Mouse (Mus musculus) lung, postnatal 14 days (tissue): ENCODE data around the gene Arhgap6.
"Not testable (repeated sequence)": the region's sequence is repeated elsewhere in the genome, so short reads cannot be mapped to it uniquely, and the experiment has no call there.

ENCODE experiments used
- DNase-seq: peaks from one replicate; pipeline ENCODE4 v3.0.0; 2021

Arhgap6 gene

DNA sequence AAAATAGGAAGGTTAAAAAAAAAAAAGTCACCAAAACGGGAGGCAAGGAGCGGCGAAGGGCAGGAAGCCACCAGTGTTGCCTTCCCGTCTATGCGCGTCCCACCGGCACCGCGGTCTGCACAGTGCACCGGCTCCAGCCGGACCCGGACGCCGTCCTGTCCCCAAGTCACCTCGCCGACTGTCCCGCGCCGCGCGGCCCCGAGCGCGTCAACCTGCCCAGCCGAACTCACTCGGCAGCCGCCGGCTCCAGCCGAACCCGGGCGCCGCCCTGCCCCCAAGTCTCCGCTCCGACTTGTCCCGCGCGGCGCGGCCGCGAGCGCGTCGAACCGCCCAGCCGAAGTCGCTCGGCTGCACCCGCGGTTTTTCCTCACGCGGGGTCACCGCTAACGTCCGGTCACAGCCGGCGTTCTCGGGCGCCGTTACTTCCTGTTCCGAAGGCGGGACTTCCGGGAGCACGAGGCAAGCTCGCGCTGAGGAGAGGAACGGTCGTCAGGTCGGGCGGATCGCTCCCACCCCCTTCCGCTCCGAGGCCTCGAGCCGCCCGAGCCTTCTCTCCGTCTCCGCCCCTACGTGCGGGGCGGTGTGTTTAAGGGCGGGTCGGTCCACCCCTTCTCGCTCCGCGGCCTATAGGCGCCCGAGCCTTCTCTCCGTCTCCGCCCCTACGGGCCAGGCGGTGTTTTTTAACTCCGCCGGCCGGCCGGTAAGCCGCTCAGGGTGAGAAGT lies 525.2 kb downstream of the Arhgap6 start, which contains the start of gene Hccs:
TSS of gene Hccs (minus strand) at position 428 of the 723 bp plus-strand sequence.
- DNase-seq = peak; percentile 86

DNA sequence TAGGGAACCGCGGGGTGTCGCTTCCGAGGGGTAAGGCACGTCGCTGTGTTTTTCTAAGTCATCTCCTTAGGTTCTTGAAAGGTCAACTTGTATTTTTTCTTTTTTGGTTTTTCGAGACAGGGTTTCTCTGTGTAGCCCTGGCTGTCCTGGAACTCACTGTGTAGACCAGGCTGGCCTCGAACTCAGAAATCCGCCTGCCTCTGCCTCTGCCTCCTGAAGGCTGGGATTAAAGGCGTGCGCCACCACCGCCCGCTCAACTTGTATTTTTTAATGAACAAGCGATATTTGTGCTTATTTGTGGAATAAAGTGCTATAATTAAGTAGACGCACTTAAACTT lies 525.7 kb downstream of the Arhgap6 start:
- not testable (repeated sequence) for DNase-seq

DNA sequence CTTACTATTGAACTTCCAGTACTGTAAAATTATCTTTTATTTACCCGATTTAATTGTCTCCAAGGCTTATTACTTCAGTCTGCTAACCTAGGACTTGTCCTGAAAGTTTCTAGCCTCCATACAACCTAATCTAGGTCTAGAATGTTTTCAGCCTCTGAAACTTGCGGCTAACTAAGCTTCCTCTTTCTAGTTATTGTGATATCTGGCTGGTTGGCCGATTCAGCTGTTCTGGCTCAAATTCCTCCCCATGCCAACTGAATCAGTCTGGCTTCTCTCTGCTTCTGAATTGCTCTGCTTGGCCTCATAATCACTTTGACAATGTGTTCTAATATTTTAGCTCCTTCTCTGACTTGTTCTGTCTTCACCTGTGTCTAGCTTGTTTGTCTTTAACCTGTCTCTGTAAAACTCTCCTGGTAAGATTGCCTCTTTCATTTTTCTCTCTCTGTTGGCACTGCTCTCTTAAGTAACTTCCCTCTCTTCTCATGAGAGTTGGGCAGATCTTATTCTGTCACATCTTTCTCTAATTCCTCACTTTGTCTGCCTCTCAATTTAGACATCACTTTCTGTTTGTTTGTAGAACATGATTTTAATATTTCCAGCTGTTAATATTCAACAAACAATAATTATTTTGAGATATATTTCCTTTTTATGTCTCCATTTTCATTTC lies 531.2 kb downstream of the Arhgap6 start:
- no peak for DNase-seq

DNA sequence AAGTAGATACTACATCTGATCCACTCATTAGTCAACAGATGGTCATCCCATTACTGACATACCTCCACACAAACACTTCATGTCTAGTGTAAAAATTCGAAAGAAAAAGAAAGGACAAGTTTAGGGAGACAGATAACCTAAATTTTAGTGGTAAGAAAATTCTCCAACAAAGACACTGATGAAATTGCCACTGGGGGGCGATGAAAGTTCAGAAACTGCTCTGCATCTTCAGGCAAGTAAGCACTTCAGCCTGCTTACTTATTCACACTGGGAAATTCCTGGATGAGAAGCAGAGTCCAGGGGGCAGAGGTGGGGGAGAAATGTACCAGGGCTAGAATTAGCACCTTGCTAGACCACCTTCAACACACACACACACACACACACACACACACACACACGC lies 537.4 kb downstream of the Arhgap6 start:
- DNase-seq = peak; percentile 41

DNA sequence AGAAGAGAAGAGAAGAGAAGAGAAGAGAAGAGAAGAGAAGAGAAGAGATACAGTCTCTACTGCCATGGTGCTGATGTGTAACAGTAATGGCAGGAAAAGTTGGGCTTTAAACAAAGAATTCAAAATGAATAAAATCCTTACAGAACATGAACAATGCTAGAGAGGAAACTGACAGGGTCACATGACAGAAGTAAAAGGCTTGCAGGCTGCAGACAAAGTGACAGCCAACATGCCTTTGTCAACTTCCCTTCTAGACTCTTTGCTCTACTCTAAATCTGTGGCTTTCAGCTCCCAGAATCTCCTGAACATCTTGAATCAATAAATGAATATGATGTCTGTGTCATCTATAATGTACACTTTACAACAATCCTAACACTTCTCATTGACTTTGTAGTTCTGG lies 542.7 kb downstream of the Arhgap6 start:
- no peak for DNase-seq

DNA sequence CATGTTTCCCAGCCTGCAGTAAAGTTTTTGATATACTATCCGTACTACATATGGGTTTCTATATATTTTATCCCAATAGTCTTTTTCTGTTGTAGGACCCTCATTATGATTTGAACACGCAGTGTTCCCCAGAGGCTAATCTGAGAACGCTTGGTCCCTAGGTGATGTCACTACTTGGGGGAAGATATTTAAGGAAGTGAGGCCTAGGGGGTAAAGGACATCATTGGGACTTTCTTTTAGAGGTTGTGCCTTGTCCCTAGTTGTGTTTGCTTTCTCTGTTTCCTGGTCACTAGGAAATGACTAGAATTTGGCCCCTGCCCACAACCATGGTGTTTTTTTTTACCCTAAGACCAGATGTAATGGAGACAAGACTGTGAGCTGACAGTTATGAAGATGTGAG lies 543.3 kb downstream of the Arhgap6 start:
- no peak for DNase-seq
